Mouse (Mus musculus): ENCODE results near the gene Tmc6. TPM values are rescaled to one million over a fixed set of nuclear protein-coding genes. Genes with fewer than 3 reads are reported as not detected.

The Tmc6 gene
- total and polyA plus RNA-seq, 3 experiments, result 16.8 to 28.4 (median 26.8) TPM

DNA sequence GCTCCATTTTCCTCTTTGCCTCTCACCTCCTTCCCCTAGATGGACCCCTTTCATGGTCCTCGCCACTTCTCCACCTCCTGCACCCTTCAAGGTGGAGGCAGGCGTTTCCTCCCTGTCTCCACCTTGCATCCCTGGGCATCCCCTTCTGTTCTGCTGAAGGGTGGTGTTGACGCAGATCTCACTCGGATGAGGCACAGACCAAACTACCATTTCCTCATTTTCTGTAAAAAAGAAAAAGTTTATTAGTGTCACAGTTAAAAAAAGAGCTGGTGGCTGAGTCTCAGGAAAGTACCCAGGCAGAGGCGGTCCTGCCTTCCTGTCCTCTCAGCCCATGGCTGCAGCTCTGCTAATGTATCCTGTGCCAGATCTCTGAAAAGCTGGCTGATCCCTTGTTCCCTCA is 17.2 kb upstream of the Tmc6 start (continued):
- TF ChIP-seq ETS1 (conservative IDR thresholded peaks at IDR 0.05; ENCODE audit: low read depth, low read length), result peak; percentile 92

DNA sequence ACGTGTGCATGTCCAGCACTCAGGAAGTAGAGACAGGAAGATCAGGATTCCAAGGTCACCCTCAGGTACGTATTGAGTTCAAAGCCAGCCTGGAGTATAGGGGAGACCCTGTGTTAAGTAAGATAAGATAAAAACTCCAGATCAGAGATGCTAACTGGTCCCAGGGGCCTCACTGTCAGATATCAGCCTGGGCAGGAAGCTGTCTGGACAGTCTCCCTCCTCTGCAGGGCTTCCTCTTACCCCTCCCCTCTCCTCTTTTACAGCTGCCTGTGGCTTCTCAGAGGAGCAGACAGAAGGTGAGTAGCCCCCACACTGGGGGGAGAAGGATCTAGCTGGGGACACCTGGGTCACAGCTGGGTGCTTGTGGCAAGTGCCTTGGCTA is 16.2 kb upstream of the Tmc6 start:
- Histone ChIP-seq H3K4me2 (ENCODE audit: insufficient read depth, low read depth, poor library complexity, severe bottlenecking) (peak overlapping the region; percentile 33), H3K79me2 (replicated peaks; ENCODE audit: control insufficient read depth, extremely low read depth, insufficient read depth, poor library complexity, severe bottlenecking) (no peaks in the 10 kb centered on the region), H3K4me3 (replicated peaks in 1 of 3; ENCODE audit: low read depth in 2 of 3, low read length in 2 of 3, poor library complexity in 1 of 3) (peak overlapping the region in 1 of 3 experiments; percentile 20), H3K9me3 (replicated peaks; ENCODE audit: low read length) (no peaks in the 10 kb centered on the region), H3K4me1 (ENCODE audit: control insufficient read depth in 1 of 2, insufficient read depth in 2 of 2) (peaks cover 49 to 94% of the 10 kb centered on the region in 2 experiments), H3K36me3 (replicated peaks in 1 of 2; ENCODE audit: control insufficient read depth in 1 of 2, insufficient read depth in 1 of 2, low read length in 1 of 2) (peaks cover 0 to 8% of the 10 kb centered on the region in 2 experiments), H3K27me3 (replicated peaks) (no peaks in the 10 kb centered on the region), H3K9ac (ENCODE audit: insufficient read depth, low read depth) (peak overlapping the region; percentile 15; the same call in 1 of the 2 replicates), H3K27ac (ENCODE audit: insufficient read depth, low read depth) (peak overlapping the region; percentile 77)
- in situ Hi-C loops (cut with MboI; ENCODE audit: low pct_ligation_motif_present, low pct_unique_long_range_greater_than_20kb, low sequenced_read_pairs), result loop anchor here (5.0 kb wide), 1 partner anchor 411 kb away; no protein-coding TSS in a partner anchor
- dilution Hi-C loops (cut with MboI; ENCODE audit: extremely low pct_ligation_motif_present, extremely low pct_unique_long_range_greater_than_20kb, low sequenced_read_pairs), result no loop called here
- TF ChIP-seq CTCF (conservative IDR thresholded peaks at IDR 0.05 in 1 of 2, IDR thresholded peaks at IDR 0.05 in 1 of 2; ENCODE audit: low read depth in 2 of 2, low read length in 2 of 2), result no peak
- TF ChIP-seq JUN (IDR thresholded peaks at IDR 0.05; ENCODE audit: insufficient read depth, low read depth, low read length), result no peak
- peak; percentile 65 for TF ChIP-seq ELF1 (IDR thresholded peaks at IDR 0.05; ENCODE audit: low read depth, low read length)
- no peak for TF ChIP-seq ZNF384 (IDR thresholded peaks at IDR 0.05; ENCODE audit: low read depth, low read length)
- peak; percentile 55; the same call in 1 of the 2 replicates for TF ChIP-seq MYC (IDR thresholded peaks at IDR 0.05; ENCODE audit: low read depth, low read length)
- no peak for TF ChIP-seq KAT2A (IDR thresholded peaks at IDR 0.05; ENCODE audit: insufficient replicate concordance, low read length)
- no peak for TF ChIP-seq JUND (conservative IDR thresholded peaks at IDR 0.05; ENCODE audit: low read depth, low read length)
- TF ChIP-seq CHD2 (IDR thresholded peaks at IDR 0.05; ENCODE audit: low read length), result peak; percentile 82
- TF ChIP-seq MXI1 (IDR thresholded peaks at IDR 0.05; ENCODE audit: low read depth, low read length), result peak; percentile 38; the same call in 1 of the 2 replicates
- TF ChIP-seq POLR2AphosphoS2 (IDR thresholded peaks at IDR 0.05; ENCODE audit: low read depth, low read length), result no peak
- 0 out of 2 replicates have a peak, but pooled peaks have one; percentile 76 for TF ChIP-seq RCOR1 (conservative IDR thresholded peaks at IDR 0.05; ENCODE audit: low read depth, low read length)
- no peak for TF ChIP-seq GABPA (IDR thresholded peaks at IDR 0.05; ENCODE audit: insufficient replicate concordance, low read depth, low read length)
- TF ChIP-seq TCF12 (IDR thresholded peaks at IDR 0.05; ENCODE audit: low read depth, low read length), result peak; percentile 99
- TF ChIP-seq MAFK (IDR thresholded peaks at IDR 0.05; ENCODE audit: insufficient replicate concordance, low read length), result no peak
- no peak for TF ChIP-seq POLR2A (IDR thresholded peaks at IDR 0.05; ENCODE audit: low read depth, low read length)
- TF ChIP-seq E2F4 (IDR thresholded peaks at IDR 0.05; ENCODE audit: insufficient replicate concordance, low read depth, low read length), result no peak
- no peak; the same call in 1 of the 2 replicates for TF ChIP-seq NRF1 (IDR thresholded peaks at IDR 0.05; ENCODE audit: low read depth, low read length)
- peak; percentile 60; the same call in 1 of the 2 replicates for TF ChIP-seq ZMIZ1 (IDR thresholded peaks at IDR 0.05; ENCODE audit: low read depth, low read length)
- no peak for TF ChIP-seq PAX5 (IDR thresholded peaks at IDR 0.05; ENCODE audit: low read length)
- peak; percentile 100 for TF ChIP-seq MAZ (IDR thresholded peaks at IDR 0.05; ENCODE audit: low read depth, low read length)
- TF ChIP-seq BHLHE40 (IDR thresholded peaks at IDR 0.05; ENCODE audit: low read depth, low read length), result peak; percentile 75
- TF ChIP-seq SIN3A (IDR thresholded peaks at IDR 0.05; ENCODE audit: low read length), result peak; percentile 63; the same call in 1 of the 2 replicates
- TF ChIP-seq CHD1 (IDR thresholded peaks at IDR 0.05; ENCODE audit: low read depth, low read length), result no peak
- peak; percentile 86 for TF ChIP-seq EP300 (IDR thresholded peaks at IDR 0.05; ENCODE audit: low read length)
- TF ChIP-seq TBP (conservative IDR thresholded peaks at IDR 0.05; ENCODE audit: low read depth, low read length), result no peak
- TF ChIP-seq RAD21 (IDR thresholded peaks at IDR 0.05; ENCODE audit: low read depth, low read length), result no peak; the same call in 1 of the 2 replicates
- TF ChIP-seq USF2 (conservative IDR thresholded peaks at IDR 0.05; ENCODE audit: low read depth, low read length), result no peak
- TF ChIP-seq MAX (IDR thresholded peaks at IDR 0.05; ENCODE audit: low read length), result peak; percentile 45; the same call in 1 of the 2 replicates
- no peak for TF ChIP-seq USF1 (IDR thresholded peaks at IDR 0.05; ENCODE audit: low read depth, low read length)
- 0 out of 2 replicates have a peak, but pooled peaks have one; percentile 51 for TF ChIP-seq IRF4 (IDR thresholded peaks at IDR 0.05; ENCODE audit: low read depth, low read length)
- TF ChIP-seq HCFC1 (IDR thresholded peaks at IDR 0.05; ENCODE audit: low read depth, low read length), result no peak; the same call in 1 of the 2 replicates
- peak; percentile 81 for TF ChIP-seq MEF2A (IDR thresholded peaks at IDR 0.05; ENCODE audit: borderline replicate concordance, low read depth, low read length)
- no peak for TF ChIP-seq SMC3 (IDR thresholded peaks at IDR 0.05; ENCODE audit: low read depth, low read length)
- TF ChIP-seq ETS1 (conservative IDR thresholded peaks at IDR 0.05; ENCODE audit: low read depth, low read length), result peak; percentile 91
- no peak for TF ChIP-seq NELFE (IDR thresholded peaks at IDR 0.05; ENCODE audit: low read depth, low read length)
- TF ChIP-seq UBTF (IDR thresholded peaks at IDR 0.05; ENCODE audit: low read depth, low read length), result no peak
- no peak for TF ChIP-seq ZKSCAN1 (IDR thresholded peaks at IDR 0.05; ENCODE audit: borderline replicate concordance, low read depth, low read length)
- TF ChIP-seq ZC3H11A (IDR thresholded peaks at IDR 0.05; ENCODE audit: low read depth, low read length), result no peak
- peak; percentile 89 for DNase-seq (ENCODE audit: extremely low read depth)

Data from CH12.LX (cell line).